Mouse (Mus musculus) small intestine, adult 2 months (tissue): ENCODE results near the gene Vsnl1.

Source experiments
- CTCF ChIP-seq: fragments of 200-500 bp; IDR thresholded peaks from 2 replicates; pipeline ENCODE4 v1.5.1; 2012; ENCODE audit warnings: low read depth, mild to moderate bottlenecking, control low read depth, inconsistent platforms, low read length, moderate library complexity, mixed read lengths; ENCODE audit not compliant: insufficient replicate concordance, insufficient read length; ENCODE audit errors: extremely low read depth
- POLR2A ChIP-seq: fragments of 200-500 bp; IDR thresholded peaks from 2 replicates; pipeline ENCODE4 v1.6.1; 2012; ENCODE audit warnings: low read depth, mild to moderate bottlenecking, control low read depth, inconsistent platforms, low read length, moderate library complexity

DNA sequence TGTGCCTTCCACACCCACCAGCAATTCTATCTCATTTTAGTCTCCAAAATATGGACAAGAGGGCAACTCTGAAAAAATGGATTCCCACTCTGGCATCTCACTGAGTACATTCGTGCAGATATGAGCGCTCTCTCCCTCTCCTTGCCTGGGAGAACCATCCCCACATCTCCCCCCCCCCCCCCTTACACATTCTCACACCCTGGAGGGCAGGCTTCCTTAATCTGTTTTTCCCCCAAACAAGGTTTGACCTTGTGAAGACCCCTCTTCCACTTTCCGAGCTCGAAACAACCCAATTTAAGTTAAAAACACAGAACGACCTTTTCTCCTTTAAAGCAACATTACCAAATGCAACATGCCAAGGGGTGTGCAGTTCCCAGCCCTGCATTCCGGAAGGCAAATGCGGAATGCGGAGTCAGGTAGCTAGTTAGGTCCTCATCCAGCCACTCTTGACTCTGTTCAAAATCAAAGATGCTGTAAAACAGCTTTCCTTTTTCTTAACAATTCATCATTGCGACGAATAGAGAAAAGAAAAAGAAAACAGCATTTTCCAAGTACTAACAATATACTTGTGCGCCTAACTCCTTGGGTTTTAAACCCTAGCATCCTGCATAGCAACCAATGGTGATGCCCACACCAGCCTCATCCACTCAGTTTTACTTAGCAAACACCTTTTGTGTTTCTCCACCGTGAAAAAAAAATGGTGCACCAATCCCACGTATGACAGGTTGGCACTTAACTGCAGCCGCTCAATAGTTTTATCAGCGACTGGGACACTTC lies 979 bp downstream of the Vsnl1 start:
- TF ChIP-seq CTCF (no peak), POLR2A (no peak)
